Mouse (Mus musculus): Measurements from ENCODE around the gene Pi4ka.

DNA sequence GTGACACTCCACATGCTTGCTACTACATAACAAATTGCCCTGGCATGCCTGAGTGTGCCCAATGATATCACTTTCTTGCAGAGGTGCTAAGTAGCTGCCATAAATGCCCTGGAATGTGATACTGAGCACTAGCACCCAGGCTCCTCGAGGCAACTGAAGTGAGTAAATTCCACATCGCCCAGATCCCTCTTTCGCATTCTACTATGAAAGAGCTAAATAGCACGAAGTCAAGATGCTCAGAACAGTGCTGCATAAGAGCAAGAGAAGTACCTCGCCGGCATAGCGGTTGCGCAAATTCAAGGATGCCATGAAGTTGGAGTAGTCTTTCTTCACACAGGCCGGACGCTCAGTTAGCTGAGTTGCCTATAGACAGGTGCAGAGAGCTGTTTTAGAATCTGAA lies 97.1 kb downstream of the Pi4ka start:
- TF ChIP-seq CTCF (IDR thresholded peaks at IDR 0.05; ENCODE audit: borderline replicate concordance, insufficient read depth, low read depth, low read length) (no peak), POLR2A (IDR thresholded peaks at IDR 0.05; ENCODE audit: borderline replicate concordance, insufficient read depth, low read length) (no peak)

Data from cerebellum, adult 2 months (tissue).